Mouse (Mus musculus): ENCODE measurements around the gene Ric3. TPM values are rescaled to one million over a fixed set of nuclear protein-coding genes. Genes with fewer than 3 reads are reported as not detected.

The Ric3 gene
- polyA plus RNA-seq, 1 experiment from 2014 or later, result 1.2 TPM

GRCm38 (mm10) chr7:109000315-109000954 is 82.7 kb downstream of the Ric3 start:
- no peaks in the 10 kb centered on the region for H3K27me3 ChIP-seq (ENCODE audit: insufficient read depth, low read length)
- H3K4me3 ChIP-seq (replicated peaks; ENCODE audit: low read depth, low read length), result no peak overlapping the region
- no peaks in the 10 kb centered on the region for H3K36me3 ChIP-seq (ENCODE audit: insufficient read depth, low read length)
- TF ChIP-seq CTCF (IDR thresholded peaks at IDR 0.05; ENCODE audit: low read depth), result peak; percentile 43
- ATAC-seq (replicated peaks; ENCODE audit: low FRiP score, low read depth) (no peak), DNase-seq (ENCODE audit: low spot score) (peak; percentile 10)
- 49% methylated on average over 4 of the region's 4 CpGs for WGBS
- H3K27ac ChIP-seq, result no peak overlapping the region
- no peaks in the 10 kb centered on the region for H3K9me3 ChIP-seq (replicated peaks; ENCODE audit: low read length)
- H3K4me1 ChIP-seq (replicated peaks; ENCODE audit: insufficient read depth, low read length), result no peaks in the 10 kb centered on the region
- H3K9ac ChIP-seq (ENCODE audit: low read depth, low read length), result no peak overlapping the region
- H3K4me2 ChIP-seq (ENCODE audit: low read length), result no peak overlapping the region

DNA sequence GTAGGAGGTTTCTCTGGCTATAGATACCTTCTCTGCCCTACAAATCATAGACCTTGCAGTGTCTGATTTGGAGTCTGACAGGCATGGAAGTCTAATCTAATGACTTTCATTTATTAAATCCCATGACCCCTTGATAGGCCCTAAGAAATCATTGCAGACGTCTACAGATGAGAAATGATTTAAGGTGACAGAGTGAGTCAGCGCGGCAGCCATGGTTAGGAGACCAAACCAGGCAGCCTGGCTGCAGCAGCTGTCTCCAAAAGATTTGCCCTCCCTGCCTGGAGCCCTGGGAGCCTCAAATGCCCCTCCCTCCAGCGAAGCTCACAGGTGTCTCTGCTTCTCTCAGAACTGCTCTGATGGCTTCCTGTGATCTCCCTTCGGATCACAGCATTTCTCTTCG is 87.0 kb downstream of the Ric3 start:
- Histone ChIP-seq H3K36me3 (ENCODE audit: insufficient read depth, low read length) (no peaks in the 10 kb centered on the region), H3K27me3 (ENCODE audit: insufficient read depth, low read length) (no peaks in the 10 kb centered on the region), H3K9me3 (replicated peaks; ENCODE audit: low read length) (no peaks in the 10 kb centered on the region), H3K4me1 (replicated peaks; ENCODE audit: insufficient read depth, low read length) (no peaks in the 10 kb centered on the region), H3K27ac (no peak overlapping the region), H3K4me2 (ENCODE audit: low read length) (no peak overlapping the region), H3K9ac (ENCODE audit: low read depth, low read length) (no peak overlapping the region), H3K4me3 (replicated peaks; ENCODE audit: low read depth, low read length) (no peak overlapping the region)
- DNase-seq (ENCODE audit: low spot score) (no peak), ATAC-seq (replicated peaks; ENCODE audit: low FRiP score, low read depth) (no peak)
- TF ChIP-seq CTCF (IDR thresholded peaks at IDR 0.05; ENCODE audit: low read depth), result no peak
- 48% methylated on average over 6 of the region's 6 CpGs for WGBS

- Histone ChIP-seq H3K4me1 (replicated peaks; ENCODE audit: insufficient read depth, low read length) (no peaks in the 10 kb centered on the region), H3K9me3 (replicated peaks; ENCODE audit: low read length) (no peaks in the 10 kb centered on the region), H3K27me3 (ENCODE audit: insufficient read depth, low read length) (no peaks in the 10 kb centered on the region), H3K9ac (ENCODE audit: low read depth, low read length) (no peak overlapping the region), H3K36me3 (ENCODE audit: insufficient read depth, low read length) (no peaks in the 10 kb centered on the region), H3K27ac (no peak overlapping the region), H3K4me3 (replicated peaks; ENCODE audit: low read depth, low read length) (no peak overlapping the region), H3K4me2 (ENCODE audit: low read length) (no peak overlapping the region)
- no peak for ATAC-seq (replicated peaks; ENCODE audit: low FRiP score, low read depth)
- no peak for DNase-seq (ENCODE audit: low spot score)
- no peak for TF ChIP-seq CTCF (IDR thresholded peaks at IDR 0.05; ENCODE audit: low read depth)
- 84% methylated on average over 3 of the region's 3 CpGs for WGBS
Observed at GRCm38 (mm10) chr7:108993881-108994291, 89.2 kb downstream of the Ric3 start.

DNA sequence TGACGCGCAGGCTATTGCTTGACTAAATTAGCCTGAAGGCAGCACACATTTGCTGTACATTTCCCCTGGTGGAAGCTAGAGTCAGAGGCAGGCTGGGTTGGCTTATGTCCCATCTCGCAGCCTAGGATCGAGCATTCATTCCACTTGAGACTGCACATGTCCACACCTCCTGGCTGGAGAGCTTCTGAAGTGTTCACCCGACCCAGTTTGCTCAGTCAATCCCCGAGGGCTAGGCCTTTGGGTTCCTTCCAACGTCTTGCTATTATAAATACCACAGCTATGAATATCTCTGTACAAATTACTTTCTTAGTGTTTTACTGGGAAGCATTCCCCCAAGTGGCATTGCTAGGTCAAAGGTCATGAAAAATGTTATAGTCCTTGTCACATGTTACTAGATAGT is 89.9 kb downstream of the Ric3 start:
- no peaks in the 10 kb centered on the region for H3K27me3 ChIP-seq (ENCODE audit: insufficient read depth, low read length)
- DNase-seq (ENCODE audit: low spot score), result no peak
- H3K9ac ChIP-seq (ENCODE audit: low read depth, low read length), result no peak overlapping the region
- no peaks in the 10 kb centered on the region for H3K36me3 ChIP-seq (ENCODE audit: insufficient read depth, low read length)
- H3K4me3 ChIP-seq (replicated peaks; ENCODE audit: low read depth, low read length), result no peak overlapping the region
- no peak for TF ChIP-seq CTCF (IDR thresholded peaks at IDR 0.05; ENCODE audit: low read depth)
- H3K4me2 ChIP-seq (ENCODE audit: low read length), result no peak overlapping the region
- H3K9me3 ChIP-seq (replicated peaks; ENCODE audit: low read length), result no peaks in the 10 kb centered on the region
- no peak overlapping the region for H3K27ac ChIP-seq
- no peaks in the 10 kb centered on the region for H3K4me1 ChIP-seq (replicated peaks; ENCODE audit: insufficient read depth, low read length)
- ATAC-seq (replicated peaks; ENCODE audit: low FRiP score, low read depth), result no peak
- WGBS, result 74% methylated on average over 7 of the region's 7 CpGs

DNA sequence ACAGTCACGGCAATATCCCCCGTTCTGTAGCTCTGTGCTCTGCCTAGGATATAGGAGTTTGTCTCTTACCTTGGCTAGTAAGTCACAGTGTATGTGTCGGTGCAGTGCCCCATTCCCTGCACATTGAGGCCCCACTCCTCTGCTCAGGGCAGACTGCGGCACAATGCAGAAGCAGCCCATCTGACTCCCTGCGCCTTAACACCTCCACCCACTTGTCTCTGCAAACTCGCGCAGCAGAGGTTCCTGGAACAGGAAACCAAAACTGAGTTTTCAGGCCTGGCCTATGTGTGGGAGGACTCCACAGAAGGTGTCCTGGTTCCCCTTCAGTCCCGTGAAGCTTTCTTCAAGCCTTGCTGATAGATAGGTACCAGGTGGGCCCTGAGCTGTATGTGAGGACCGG is 91.9 kb downstream of the Ric3 start:
- Histone ChIP-seq H3K4me2 (ENCODE audit: low read length) (no peak overlapping the region), H3K9ac (ENCODE audit: low read depth, low read length) (no peak overlapping the region), H3K4me3 (replicated peaks; ENCODE audit: low read depth, low read length) (no peak overlapping the region), H3K36me3 (ENCODE audit: insufficient read depth, low read length) (no peaks in the 10 kb centered on the region), H3K27me3 (ENCODE audit: insufficient read depth, low read length) (no peaks in the 10 kb centered on the region), H3K4me1 (replicated peaks; ENCODE audit: insufficient read depth, low read length) (no peaks in the 10 kb centered on the region), H3K9me3 (replicated peaks; ENCODE audit: low read length) (no peaks in the 10 kb centered on the region), H3K27ac (no peak overlapping the region)
- WGBS, result 75% methylated on average over 9 of the region's 9 CpGs
- DNase-seq (ENCODE audit: low spot score) (no peak), ATAC-seq (replicated peaks; ENCODE audit: low FRiP score, low read depth) (no peak)
- no peak for TF ChIP-seq CTCF (IDR thresholded peaks at IDR 0.05; ENCODE audit: low read depth)

GRCm38 (mm10) chr7:108985934-108986708 is 97.0 kb downstream of the Ric3 start:
- ATAC-seq (replicated peaks; ENCODE audit: low FRiP score, low read depth) (no peak), DNase-seq (ENCODE audit: low spot score) (no peak)
- Histone ChIP-seq H3K27ac (no peak overlapping the region), H3K4me2 (ENCODE audit: low read length) (no peak overlapping the region), H3K4me1 (replicated peaks; ENCODE audit: insufficient read depth, low read length) (no peaks in the 10 kb centered on the region), H3K9me3 (replicated peaks; ENCODE audit: low read length) (no peaks in the 10 kb centered on the region), H3K9ac (ENCODE audit: low read depth, low read length) (no peak overlapping the region), H3K36me3 (ENCODE audit: insufficient read depth, low read length) (no peaks in the 10 kb centered on the region), H3K27me3 (ENCODE audit: insufficient read depth, low read length) (no peaks in the 10 kb centered on the region), H3K4me3 (replicated peaks; ENCODE audit: low read depth, low read length) (no peak overlapping the region)
- 86% methylated on average over 2 of the region's 3 CpGs for WGBS
- TF ChIP-seq CTCF (IDR thresholded peaks at IDR 0.05; ENCODE audit: low read depth), result no peak

Other genes with a start within 250 kb of the Ric3 start
- gene Olfr516, start 232.8 kb downstream of the Ric3 start, polyA plus RNA-seq (2015; fragmentation: Nextera tagmentation; extraction: Ambion mirVana), result not detected in 2 replicates
- gene Olfr517, start 211.0 kb downstream of the Ric3 start, polyA plus RNA-seq (2015; fragmentation: Nextera tagmentation; extraction: Ambion mirVana), result not detected in 2 replicates
- not detected in 2 replicates for gene Olfr518, start 198.3 kb downstream of the Ric3 start, polyA plus RNA-seq (2015; fragmentation: Nextera tagmentation; extraction: Ambion mirVana)
- gene Olfr519, start 188.9 kb downstream of the Ric3 start, polyA plus RNA-seq (2015; fragmentation: Nextera tagmentation; extraction: Ambion mirVana), result not detected in 2 replicates
- 0.03 TPM in 1 of 2 replicates, not detected in the other for gene Nlrp10, start 153.2 kb downstream of the Ric3 start, polyA plus RNA-seq (2015; fragmentation: Nextera tagmentation; extraction: Ambion mirVana)
- gene Eif3f, start 148.9 kb downstream of the Ric3 start, polyA plus RNA-seq (2015; fragmentation: Nextera tagmentation; extraction: Ambion mirVana), result 97.4 and 104 TPM in 2 replicates
- 0.33 and 0.36 TPM in 2 replicates for gene Tub, start 133.0 kb downstream of the Ric3 start, polyA plus RNA-seq (2015; fragmentation: Nextera tagmentation; extraction: Ambion mirVana)
- 8.7 and 11.0 TPM in 2 replicates for gene Lmo1, start 91.9 kb upstream of the Ric3 start, polyA plus RNA-seq (2015; fragmentation: Nextera tagmentation; extraction: Ambion mirVana)

Data from kidney, postnatal 0 days (tissue).